Mouse (Mus musculus): ENCODE measurements around the gene Hoxa7.

DNA sequence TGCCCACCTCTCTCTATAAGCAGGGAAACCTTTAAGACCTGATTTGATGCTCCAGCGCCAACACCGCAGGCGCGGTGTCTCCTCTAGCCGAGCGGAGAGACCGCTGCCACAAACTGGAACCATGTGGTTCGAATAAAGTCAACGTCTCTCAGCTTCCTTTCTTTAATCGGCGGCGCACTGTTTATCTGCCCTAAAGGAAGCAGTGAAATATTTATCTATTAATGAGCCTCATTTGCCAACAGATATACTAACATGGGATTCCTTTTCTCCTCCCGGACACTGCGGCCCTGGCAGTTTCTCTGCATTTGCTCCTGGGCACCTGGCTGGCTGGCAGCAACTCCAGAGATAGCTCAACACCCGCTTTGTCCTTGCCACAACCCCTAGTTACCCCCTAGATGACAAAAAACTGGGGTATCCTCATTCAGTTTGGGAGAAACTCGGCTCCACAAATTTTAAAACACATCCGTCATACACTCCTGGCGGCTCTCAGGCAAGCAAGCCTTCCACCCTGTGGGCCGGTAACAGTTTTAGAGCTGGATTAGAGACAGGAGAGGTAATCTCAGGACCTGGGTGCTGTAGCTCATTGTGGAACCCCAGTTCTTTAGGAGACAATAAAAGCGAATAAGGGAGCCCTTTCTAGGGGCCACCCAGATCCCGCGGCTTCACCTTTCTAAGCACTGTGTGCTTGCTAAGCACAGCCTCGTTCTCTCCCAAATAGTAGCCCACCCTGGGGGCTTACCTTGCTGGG, 3.6 kb downstream of the Hoxa7 start:
- no peak for TF ChIP-seq ZC3H11A (IDR thresholded peaks at IDR 0.05; ENCODE audit: low read depth, low read length)
- TF ChIP-seq GABPA (IDR thresholded peaks at IDR 0.05; ENCODE audit: low read depth, low read length) = no peak
- TF ChIP-seq POLR2AphosphoS5 (IDR thresholded peaks at IDR 0.05; ENCODE audit: borderline replicate concordance, low read depth, low read length) = no peak
- no peak for TF ChIP-seq POLR2A (IDR thresholded peaks at IDR 0.05; ENCODE audit: control insufficient read depth in 1 of 2, insufficient read depth in 1 of 2, low read depth in 1 of 2, low read length in 2 of 2, poor library complexity in 1 of 2)
- TF ChIP-seq CTCF (IDR thresholded peaks at IDR 0.05 in 2 of 3, conservative IDR thresholded peaks at IDR 0.05 in 1 of 3; ENCODE audit: control insufficient read depth in 1 of 3, insufficient read depth in 1 of 3, low read depth in 2 of 3, low read length in 3 of 3, poor library complexity in 1 of 3, severe bottlenecking in 1 of 3) = no peak
